Mouse (Mus musculus) gastrocnemius, postnatal 4 days (tissue): Measurements from ENCODE around the gene Mex3a. TPM values are rescaled to one million over a fixed set of nuclear protein-coding genes. Genes with fewer than 3 reads are reported as not detected.

Source experiments
- DNase-seq, 2 experiments: peaks; one replicate each; pipeline ENCODE4 v3.0.0; 2021 to 2022; ENCODE audit warnings: low spot score in 2 of 2, mixed read lengths in 2 of 2
- total RNA-seq, 2 experiments: library from RNA; stranded (reverse); gene quantifications; 2 replicates each; pipeline ENCODE4 v1.2.3; 2021

Mex3a gene
- total RNA-seq, 2 experiments from 2014 or later: 12.9 to 13.1 TPM

GRCm38 (mm10) chr3:88503881-88504746, 28.1 kb upstream of the Mex3a start:
- no peak for DNase-seq

- no peak for DNase-seq
Observed at GRCm38 (mm10) chr3:88505081-88505480, 27.1 kb upstream of the Mex3a start.

- DNase-seq: no peak
Observed at GRCm38 (mm10) chr3:88505765-88506164, 26.4 kb upstream of the Mex3a start.

- no peak for DNase-seq
Observed at GRCm38 (mm10) chr3:88509250-88509649, 22.9 kb upstream of the Mex3a start.

GRCm38 (mm10) chr3:88509692-88510420, 22.3 kb upstream of the Mex3a start, which contains the start of gene Lmna:
Gene Lmna, minus strand, starts transcription at chr3:88509956.
- peak; percentile 87 to 92 for DNase-seq

GRCm38 (mm10) chr3:88510421-88511289, 21.5 kb upstream of the Mex3a start:
- DNase-seq: no peak

GRCm38 (mm10) chr3:88511559-88511958, 20.6 kb upstream of the Mex3a start:
- DNase-seq: no peak

- peak in 1 of 2 experiments; percentile 14 for DNase-seq
Observed at GRCm38 (mm10) chr3:88512141-88512895, 19.9 kb upstream of the Mex3a start.

- DNase-seq: peak in 1 of 2 experiments; percentile 44
Observed at GRCm38 (mm10) chr3:88512896-88513545, 19.2 kb upstream of the Mex3a start.

GRCm38 (mm10) chr3:88513546-88514115, 18.6 kb upstream of the Mex3a start:
- DNase-seq: peak in 1 of 2 experiments; percentile 12

GRCm38 (mm10) chr3:88514231-88515094, 17.7 kb upstream of the Mex3a start:
- peak; percentile 16 to 26 for DNase-seq

- no peak for DNase-seq
Observed at GRCm38 (mm10) chr3:88515095-88515386, 17.2 kb upstream of the Mex3a start.

- DNase-seq: no peak
Observed at GRCm38 (mm10) chr3:88516407-88516806, 15.8 kb upstream of the Mex3a start.

GRCm38 (mm10) chr3:88518411-88518810, 13.8 kb upstream of the Mex3a start:
- DNase-seq: no peak

- DNase-seq: no peak
Observed at GRCm38 (mm10) chr3:88520078-88520477, 12.1 kb upstream of the Mex3a start.

GRCm38 (mm10) chr3:88521156-88521555, 11.0 kb upstream of the Mex3a start:
- DNase-seq: no peak

- DNase-seq: peak in 1 of 2 experiments; percentile 71
Observed at GRCm38 (mm10) chr3:88521803-88522331, 10.3 kb upstream of the Mex3a start.

- no peak for DNase-seq
Observed at GRCm38 (mm10) chr3:88523027-88523426, 9.2 kb upstream of the Mex3a start.
